Mouse (Mus musculus) left cerebral cortex, postnatal 36 days (tissue): ENCODE measurements around the gene Map1a. TPM values are rescaled to one million over a fixed set of nuclear protein-coding genes. Genes with fewer than 3 reads are reported as not detected.

Source experiments
- DNase-seq, 2 experiments: peaks; one replicate each; pipeline ENCODE4 v3.0.0; 2021 to 2022; ENCODE audit warnings: low spot score in 2 of 2, mixed read lengths in 1 of 2
- intact Hi-C: fragments of 180-260 bp; cut with DNase I; formaldehyde crosslinking; loops from one replicate; pipeline ENCODE4 v1.15.1; 2025
- total RNA-seq, 2 experiments: library from RNA; stranded (reverse); gene quantifications; 2 replicates each; pipeline ENCODE4 v1.2.3; 2021

Gene Map1a
- 100 to 1,000 TPM; 594 to 651 TPM for total RNA-seq

DNA sequence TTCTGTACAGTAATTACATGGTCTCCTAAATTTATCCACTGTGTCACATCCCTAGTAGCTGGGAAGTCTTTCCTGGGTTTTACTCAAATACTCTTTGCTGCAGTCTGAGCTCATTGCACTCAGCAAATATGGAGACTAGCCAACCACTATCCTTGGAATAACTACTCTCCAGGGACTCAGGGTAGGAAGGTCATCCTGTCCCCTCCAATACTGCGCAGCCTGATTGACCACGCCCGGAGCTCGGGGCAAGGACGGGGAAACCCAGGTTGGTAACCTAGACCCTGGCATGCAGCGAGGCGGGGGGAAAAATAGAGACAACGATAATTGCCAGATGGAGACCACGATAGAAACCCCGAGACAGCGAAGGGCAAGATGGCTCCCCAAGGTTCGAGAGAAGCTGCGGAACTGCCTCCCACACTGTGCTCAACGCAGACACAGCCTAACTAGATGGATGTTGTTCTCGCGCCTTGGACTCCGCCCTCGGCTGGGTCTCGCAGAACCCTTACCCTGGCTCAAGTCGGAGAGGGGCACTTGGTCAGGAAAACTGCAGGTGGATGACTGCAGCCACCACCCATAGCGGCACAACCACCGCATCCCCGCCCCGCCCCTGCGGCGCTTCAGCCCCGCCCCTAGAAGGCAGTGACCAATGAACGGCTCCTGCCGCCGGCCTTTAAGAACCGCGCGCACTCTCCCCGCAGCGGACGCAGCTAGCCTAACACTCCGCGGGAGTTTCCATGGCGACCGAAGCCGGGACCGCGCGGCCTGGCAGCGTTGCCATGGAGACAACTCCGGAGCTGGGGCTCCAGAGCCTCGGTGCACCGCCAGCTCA, at the start of gene Map1a:
Gene Map1a, plus strand, starts transcription at position 700 of the 829 bp plus-strand sequence.
- intact Hi-C loops, result loop anchor here (2.0 kb wide), 1 partner anchor 16 kb away; no protein-coding TSS in a partner anchor
- DNase-seq, result peak; percentile 97 to 98

GRCm38 (mm10) chr2:121244099-121244498, 45.3 kb upstream of the Map1a start:
- intact Hi-C loops, result no loop called here
- DNase-seq, result peak in 1 of 2 experiments; percentile 16

- no peak for DNase-seq
- intact Hi-C loops, result no loop called here
Observed at GRCm38 (mm10) chr2:121249758-121250157, 39.6 kb upstream of the Map1a start.

GRCm38 (mm10) chr2:121268446-121268845, 21.0 kb upstream of the Map1a start:
- DNase-seq, result no peak
- intact Hi-C loops, result no loop called here

DNA sequence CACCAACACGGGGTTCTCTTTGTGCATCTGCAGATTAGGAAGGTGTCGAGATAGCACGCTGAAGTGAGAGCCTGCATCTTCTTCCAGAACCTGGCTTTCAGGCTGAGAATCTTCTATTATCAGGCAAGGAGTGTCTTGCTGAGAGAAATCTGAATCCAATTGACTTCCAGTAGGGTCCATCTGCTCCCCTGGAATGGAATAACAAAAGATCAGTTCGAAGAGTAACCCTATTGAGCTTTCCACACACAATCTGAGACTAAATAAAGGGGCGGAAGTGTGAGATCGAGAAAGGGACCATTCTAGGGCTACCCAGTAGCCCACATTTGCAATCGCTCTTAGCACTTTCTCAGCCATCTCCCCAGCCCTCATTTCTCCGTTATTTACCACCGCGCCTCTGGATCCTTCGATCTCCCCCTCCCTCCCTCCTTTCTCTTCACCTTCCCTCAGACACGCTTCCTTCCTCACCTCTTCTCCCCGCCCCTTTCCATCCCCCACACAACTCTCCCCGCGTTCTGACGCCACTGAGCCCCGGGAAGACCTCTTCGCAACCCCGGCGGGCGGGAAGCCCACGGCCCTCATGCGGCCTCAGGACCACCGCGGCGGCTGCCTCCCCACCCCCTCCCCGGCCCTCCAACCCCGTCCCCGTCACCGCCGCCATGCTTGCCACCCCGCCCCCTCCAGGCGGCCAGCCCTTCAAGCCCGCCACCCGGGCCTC, 18.7 kb upstream of the Map1a start:
- DNase-seq, result no peak
- intact Hi-C loops, result loop anchor here (2.0 kb wide), 1 partner anchor 26 kb away; no protein-coding TSS in a partner anchor

DNA sequence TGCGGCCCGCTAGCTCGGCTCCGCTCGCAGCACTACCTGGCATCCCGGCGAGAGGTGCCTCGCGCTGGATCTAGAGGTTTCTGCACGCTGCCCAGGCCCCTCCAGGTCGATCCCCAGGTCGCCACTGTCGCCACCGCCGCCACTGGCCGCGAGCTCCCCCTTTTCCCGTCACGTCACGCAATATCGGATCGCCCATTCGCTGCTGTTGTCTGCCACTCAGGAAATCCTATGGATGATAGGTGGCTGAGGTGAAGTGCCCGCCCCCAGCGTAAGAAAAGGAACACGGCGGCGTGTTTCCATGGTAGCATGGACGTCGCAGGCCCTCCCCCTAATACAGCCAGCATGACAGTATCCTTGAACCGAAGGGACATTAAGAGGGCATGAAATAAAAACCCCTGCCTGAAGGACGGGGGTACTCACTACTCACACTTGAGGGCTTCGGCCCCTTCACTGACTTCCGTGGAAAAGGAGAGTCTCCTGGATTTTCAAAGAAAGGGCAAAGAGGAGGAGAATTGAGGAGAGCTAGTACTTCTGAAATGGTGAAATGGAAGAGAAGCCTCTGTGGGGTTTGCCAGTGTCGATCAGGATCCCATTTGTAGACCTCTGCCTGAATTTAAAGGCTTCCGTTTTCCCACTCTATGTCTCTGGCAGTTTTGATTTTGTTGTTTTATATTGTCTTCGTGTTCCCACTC, 18.0 kb upstream of the Map1a start, which contains the start of gene Trp53bp1:
Gene Trp53bp1, minus strand, starts transcription at position 172 of the 692 bp plus-strand sequence.
- intact Hi-C loops, result loop anchor here (2.0 kb wide), 1 partner anchor 25 kb away; no protein-coding TSS in a partner anchor
- DNase-seq, result peak; percentile 93 to 95

DNA sequence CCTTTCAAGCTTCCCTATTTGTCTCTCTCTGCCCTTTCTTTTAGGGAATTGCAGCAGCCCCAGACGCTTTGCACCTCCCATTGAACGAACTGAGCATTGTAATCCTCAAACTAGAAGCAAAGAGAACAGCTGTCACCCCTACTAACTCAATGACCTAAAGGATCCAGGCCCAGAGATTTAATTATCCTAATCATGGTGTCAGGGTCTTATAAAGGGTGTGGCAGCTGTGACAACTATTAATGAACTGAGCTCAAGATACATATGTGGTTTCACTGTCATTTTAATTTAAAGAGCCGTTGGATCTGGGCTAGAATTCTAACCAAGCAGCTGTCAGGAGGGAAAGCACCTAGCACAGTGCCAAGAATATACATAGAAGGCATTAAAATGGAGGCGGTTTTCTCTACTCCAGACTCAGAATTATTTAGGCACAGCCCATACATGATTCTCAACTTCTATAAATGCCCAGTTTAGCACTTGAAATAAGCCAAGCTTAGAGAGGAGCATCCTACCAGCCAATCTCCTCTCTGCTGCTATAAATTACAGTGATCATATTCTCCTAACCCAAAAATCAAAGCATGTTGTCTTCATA, 17.4 kb upstream of the Map1a start:
- intact Hi-C loops, result loop anchor here (2.0 kb wide), 2 partner anchors 17 to 25 kb away; partner anchors contain the start of gene Map1a
- peak; percentile 26 to 30 for DNase-seq

- DNase-seq, result no peak
- intact Hi-C loops, result loop anchor here (2.0 kb wide), 1 partner anchor 15 kb away; no protein-coding TSS in a partner anchor
Observed at GRCm38 (mm10) chr2:121287850-121288249, 1.6 kb upstream of the Map1a start.

DNA sequence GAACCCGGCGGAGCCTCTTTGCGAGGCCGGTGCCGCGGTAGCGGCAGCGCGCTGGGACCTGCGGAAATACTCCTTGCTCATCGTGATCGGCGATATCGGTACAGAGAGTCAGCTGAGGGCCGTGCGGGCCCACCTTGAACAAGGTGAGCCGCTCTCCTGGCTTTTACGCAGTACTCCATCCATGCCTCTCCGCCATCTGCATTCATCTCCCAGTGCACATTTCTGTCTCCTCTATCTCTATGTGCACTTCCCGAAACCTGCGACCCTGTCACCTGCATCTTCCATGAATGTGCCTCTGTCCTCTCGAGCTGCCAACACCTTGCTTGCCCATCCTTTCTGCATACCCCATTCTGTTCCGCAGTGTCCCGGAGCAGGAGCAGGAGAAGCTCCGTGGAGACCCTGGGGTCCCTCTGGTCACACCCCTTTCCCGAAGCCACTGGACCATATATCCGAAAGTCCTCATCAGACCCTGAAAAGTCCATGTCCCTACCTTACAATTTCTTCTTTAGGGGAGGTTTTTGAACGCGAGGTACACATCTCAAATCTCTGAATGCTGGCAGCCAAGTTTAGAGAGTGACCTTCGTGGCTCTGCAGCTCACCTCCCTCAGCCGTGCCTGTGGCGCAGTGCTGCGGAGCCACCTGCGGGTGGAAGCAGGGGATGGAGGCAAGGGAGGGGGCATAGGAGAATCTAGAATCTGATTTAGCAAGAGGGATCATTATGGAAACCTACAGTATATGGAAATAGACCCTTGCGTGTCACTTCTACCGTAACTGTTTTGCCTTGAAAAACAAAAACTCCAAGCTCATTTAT, 535 bp downstream of the Map1a start:
- intact Hi-C loops, result loop anchor here (2.0 kb wide), 1 partner anchor 17 kb away; no protein-coding TSS in a partner anchor
- DNase-seq, result peak in 1 of 2 experiments; percentile 24

- no peak for DNase-seq
- intact Hi-C loops, result no loop called here
Observed at GRCm38 (mm10) chr2:121292316-121293013, 3.1 kb downstream of the Map1a start.

DNA sequence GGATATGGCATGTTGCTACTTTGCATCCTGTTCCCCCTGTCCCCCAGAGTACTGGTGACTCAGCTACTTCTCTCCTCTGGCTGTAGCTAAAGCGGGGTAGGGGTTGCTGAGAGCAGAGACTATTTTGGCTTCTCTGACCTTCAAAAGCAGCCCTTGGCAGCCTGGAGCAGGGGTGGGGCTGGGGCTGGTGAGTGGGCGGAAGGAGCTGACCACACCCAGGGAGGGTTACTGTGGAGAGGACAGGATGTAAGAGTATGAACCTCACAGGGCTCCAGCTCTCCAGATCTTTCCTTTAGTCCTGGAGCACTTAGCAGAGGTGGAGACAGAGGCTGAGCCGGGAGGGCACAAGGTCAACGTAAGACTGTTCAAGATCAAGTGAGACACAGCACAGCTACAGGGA, 4.8 kb downstream of the Map1a start:
- DNase-seq, result peak in 1 of 2 experiments; percentile 26

DNA sequence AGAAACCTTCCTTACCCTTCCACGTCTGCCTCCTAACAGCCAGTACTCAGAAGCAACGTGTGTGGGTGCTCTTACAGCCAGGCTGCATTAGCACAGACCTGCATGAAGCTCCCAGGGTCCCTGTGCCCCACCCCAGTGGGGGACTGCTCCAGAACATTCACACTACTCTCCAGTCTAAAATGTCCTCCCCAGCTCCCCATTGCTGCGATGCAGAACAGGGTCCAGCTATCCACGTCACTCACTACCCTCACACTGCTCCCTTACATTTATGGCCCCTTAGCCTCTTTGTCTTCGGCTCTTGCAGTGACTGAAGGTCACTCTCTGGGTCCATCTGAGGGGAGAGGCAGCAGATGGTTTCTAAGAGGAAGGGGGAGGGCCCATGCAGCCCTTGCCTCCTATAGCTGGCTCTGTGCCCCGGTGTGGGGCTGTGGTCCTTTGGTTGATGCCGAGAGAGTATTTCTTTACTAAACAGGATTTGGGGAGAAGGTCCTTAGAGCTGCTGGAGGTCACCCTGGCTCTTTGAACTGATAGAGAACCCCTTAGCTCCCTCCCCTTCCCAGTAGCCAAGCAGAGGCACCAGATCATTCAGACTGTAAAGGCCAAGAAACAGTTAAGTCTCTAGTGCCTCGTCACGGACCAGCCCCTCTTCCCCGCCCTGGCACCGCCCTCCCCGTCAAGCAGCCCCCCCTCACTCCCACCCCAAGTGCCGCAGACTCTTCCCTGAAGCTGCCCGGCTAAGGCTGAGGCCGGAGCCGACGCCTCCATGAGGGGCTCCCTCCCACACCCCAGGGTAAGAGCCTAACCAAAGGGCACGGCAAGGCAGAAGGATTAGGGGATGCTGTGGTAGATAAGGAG, 5.6 kb downstream of the Map1a start:
- peak; percentile 76 to 80 for DNase-seq
- intact Hi-C loops, result loop anchor here (5.0 kb wide), 1 partner anchor 123 kb away; the partner anchor contains the start of genes Tubgcp4 and Zscan29

More for the DNA sequence above, 4.8 kb downstream of the Map1a start:
- intact Hi-C loops, result no loop called here

- intact Hi-C loops, result loop anchor here (1.0 to 5.0 kb wide), 3 partner anchors 25 to 124 kb away; partner anchors contain the start of genes Trp53bp1, Tubgcp4 and Zscan29
- DNase-seq, result peak; percentile 72 to 78
Observed at GRCm38 (mm10) chr2:121295608-121296571, 6.5 kb downstream of the Map1a start.

DNA sequence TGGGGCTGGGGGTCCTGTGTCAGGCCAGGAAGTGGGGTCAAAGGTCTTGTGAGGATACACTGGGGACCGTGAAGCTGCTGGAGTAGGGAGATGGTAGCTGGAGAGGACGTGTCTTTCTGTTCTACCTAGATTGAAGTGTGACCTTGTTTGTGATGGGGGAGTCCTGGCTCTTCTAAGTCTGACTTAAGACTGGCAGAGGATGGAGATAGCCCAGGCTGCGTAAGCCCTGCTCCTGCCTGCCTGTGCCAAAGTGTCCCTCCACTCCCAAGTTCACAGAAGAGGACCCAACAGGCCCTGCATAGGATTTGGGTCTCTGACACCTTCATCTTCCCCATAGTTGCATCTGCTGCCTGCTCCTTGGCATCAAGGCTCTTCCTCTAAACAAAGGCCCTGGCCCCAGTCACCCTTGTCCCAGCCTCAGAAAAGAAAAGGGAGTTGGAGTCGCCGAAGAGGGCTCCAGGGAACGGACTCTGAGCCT, 7.4 kb downstream of the Map1a start:
- intact Hi-C loops, result loop anchor here (1.0 to 5.0 kb wide), 3 partner anchors 26 to 124 kb away; partner anchors contain the start of genes Trp53bp1, Tubgcp4 and Zscan29
- DNase-seq, result no peak

DNA sequence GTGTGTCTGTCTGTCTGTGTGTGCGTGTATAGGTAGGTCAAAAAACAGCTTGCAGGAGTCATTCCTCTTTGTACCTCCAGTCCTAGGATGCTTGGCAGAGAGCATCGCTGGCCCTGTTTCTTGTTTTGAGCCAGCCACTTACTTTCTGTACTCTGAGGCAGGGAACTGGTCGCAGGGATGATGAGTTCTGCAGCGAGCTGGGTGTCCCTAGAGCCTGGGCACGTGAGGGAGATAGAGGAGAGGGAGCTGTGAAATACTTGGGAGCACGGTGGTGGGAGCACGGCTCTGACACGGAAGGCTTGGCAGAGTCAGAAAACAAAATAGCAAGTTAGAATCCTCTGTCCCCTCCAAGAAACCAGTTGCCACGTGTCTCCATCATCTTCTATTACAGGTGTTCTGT, 8.3 kb downstream of the Map1a start:
- intact Hi-C loops, result loop anchor here (2.0 to 5.0 kb wide), 2 partner anchors 27 to 125 kb away; partner anchors contain the start of genes Trp53bp1, Tubgcp4 and Zscan29
- peak in 1 of 2 experiments; percentile 19 for DNase-seq
